Mouse (Mus musculus): ENCODE measurements around the gene Degs2.
A peak's percentile ranks its signal among the peaks of the same experiment; 100 is the strongest.
"Not testable (repeated sequence)": the region's sequence is repeated elsewhere in the genome, so short reads cannot be mapped to it uniquely, and the experiment has no call there.

Gene Degs2

GRCm38 (mm10) chr12:108702185-108702584 lies at the start of gene Degs2:
TSS of gene Degs2 (minus strand) at chr12:108702315.
- DNase-seq, result peak; percentile 71

- no peak for DNase-seq
Observed at GRCm38 (mm10) chr12:108751790-108752189, 49.7 kb upstream of the Degs2 start.

DNA sequence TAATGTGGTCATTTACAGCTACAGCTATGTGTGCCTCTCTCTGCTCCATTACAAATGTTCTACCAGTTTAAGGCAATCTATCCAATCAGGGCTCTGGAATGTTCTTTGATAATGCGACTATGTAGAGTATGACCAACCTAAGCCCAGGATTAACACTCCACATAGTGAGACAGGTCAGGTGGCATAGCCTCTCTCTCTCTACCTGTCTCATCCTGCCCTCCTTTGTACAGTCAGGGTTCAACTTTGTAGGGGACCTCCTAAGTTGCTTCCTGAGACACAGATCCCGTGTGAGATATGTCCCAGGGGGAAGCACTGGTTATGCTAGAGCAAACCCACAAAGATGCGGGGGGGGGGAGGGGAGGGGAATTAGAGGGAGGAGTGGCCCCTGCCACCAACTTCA lies 48.1 kb upstream of the Degs2 start:
- no peak for DNase-seq

- no peak for DNase-seq
Observed at GRCm38 (mm10) chr12:108749454-108749853, 47.3 kb upstream of the Degs2 start.

DNA sequence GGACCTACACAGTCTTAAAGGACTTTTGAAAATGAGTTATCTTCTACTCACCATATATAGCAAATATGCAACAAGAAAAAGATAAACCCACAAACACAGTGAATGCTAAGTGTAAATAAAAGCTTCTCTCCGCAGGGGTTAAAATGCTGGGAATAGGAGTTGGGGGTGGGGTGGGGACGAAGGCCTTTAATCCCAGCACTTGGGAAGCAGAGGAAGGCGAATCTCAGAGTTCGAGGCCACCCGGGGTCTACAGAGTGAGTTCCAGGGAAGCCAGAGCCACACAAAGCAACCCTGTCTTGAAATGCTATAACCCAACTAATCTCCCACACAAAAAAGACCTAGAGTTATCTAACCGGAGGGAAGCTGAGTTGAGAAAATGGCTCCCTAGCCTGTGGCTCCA lies 46.9 kb upstream of the Degs2 start:
- no peak for DNase-seq

GRCm38 (mm10) chr12:108745990-108746389 lies 43.9 kb upstream of the Degs2 start:
- no peak for DNase-seq

GRCm38 (mm10) chr12:108742241-108742640 lies 40.1 kb upstream of the Degs2 start:
- DNase-seq, result no peak

- no peak for DNase-seq
Observed at GRCm38 (mm10) chr12:108741472-108741871, 39.4 kb upstream of the Degs2 start.

DNA sequence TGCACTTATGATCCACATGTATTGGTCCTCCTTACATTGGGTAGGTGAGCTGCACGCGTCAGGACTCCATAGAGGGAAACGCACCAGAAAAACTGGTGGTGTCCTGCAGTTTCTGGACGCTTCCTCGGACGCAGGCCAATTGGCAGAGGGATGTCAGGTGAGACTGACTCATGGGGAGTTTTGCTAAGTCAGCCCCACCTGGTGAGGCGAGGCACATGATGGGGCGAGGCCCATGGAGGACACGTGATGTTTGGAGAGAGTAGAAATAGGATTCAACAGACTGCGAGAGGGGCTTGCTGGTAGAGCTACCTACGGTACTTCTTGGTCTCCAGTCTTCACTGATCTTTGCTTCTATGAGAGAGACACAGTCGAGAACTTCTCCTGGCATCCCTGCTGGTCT lies 36.6 kb upstream of the Degs2 start:
- no peak for DNase-seq

GRCm38 (mm10) chr12:108737838-108738237 lies 35.7 kb upstream of the Degs2 start:
- no peak for DNase-seq

DNA sequence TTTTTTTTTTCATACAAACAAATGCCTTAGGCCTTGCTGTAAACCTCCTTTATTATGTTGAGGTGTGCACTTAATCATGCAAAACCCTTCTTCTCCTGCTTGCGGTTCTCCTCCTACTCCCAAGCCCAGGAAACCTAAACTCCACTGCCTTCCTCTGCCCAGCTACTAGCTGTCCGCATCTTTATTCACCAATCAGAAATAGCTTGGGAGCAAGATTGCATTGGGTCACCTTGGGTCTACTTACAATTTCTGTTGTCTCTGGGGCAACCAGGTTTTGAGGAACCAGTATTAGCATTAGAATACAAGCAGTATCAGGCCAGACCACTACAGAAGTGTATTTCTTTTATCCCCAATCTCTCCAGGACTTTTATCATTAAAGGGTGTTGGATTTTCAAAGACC lies 32.3 kb upstream of the Degs2 start:
- DNase-seq, result no peak

DNA sequence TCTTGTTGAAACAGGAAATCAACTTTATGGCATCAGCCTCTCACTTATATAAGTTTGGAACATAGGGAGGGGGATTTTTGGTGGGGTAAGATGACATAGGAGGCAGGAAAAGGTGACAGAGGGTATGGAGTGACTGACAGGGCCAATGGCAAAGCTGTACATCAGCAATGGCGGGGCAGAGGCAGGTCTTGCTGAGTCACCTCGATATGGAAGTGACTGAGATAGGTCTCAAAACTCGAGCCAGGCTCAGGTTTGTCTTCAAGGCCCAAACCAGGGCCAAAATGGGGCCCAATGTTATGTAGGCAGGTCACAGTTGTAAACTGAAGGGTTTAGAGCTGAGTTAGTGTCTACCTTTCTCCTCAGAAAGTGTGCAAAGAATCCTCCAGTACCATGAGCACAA lies 21.7 kb upstream of the Degs2 start:
- DNase-seq, result no peak

DNA sequence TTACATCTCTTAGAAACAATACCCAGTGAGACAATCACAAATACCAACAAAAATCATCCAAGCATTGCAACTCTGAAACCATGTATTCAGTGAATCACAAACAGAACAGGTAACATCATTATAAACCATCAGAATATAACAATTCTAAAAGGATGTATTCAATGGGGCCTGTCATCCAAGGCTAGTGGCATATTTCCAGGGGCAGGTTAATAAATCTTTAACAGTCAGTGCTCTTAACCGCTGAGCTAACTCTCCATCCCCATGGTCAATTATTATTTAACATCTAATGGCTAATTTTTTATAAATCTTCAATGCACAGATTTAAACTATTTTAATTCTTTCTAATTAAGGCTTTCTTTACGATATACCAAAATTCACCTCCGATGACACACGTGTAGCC lies 20.3 kb upstream of the Degs2 start:
- no peak for DNase-seq

DNA sequence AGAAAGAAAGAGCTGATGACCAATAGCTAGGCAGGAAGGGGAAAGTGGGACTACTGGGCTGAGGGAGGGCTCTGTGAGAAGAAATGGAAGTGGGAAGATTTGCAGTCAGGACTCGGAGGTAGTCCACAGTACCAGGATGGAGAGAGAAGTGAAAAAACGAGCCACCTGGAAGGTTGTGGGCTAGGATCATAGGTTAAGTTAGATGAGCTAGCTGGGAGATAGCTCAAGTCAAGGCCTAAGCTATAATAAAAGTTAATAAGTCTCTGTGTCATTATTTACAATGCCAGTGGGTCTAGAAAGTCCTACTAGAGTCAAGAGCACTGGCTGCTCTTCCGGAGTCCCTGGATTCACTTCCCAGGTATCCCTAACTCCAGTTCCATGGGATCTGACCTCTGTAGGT lies 16.4 kb upstream of the Degs2 start:
- DNase-seq, result no peak

DNA sequence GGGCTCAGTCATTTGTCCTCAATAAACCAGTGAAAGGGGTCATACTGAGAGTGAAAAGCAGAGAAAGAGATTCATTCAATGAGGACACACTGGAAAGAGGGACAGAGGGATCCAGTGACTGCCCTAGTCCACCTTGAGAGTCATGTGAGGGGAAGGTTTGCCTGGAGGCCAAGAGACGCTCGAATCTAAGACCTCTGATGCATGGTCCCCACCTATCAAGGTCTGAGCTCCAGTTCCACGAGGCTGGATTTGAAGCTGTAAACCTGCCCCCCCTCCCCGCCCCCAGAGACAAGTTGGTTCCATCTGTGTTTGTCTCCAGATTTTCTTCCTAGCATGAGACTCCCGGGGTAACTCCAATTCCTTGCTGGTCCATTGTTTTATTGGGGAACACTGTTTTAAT lies 13.7 kb upstream of the Degs2 start:
- DNase-seq, result no peak

- DNase-seq, result not testable (repeated sequence)
Observed at GRCm38 (mm10) chr12:108713972-108714371, 11.9 kb upstream of the Degs2 start.

DNA sequence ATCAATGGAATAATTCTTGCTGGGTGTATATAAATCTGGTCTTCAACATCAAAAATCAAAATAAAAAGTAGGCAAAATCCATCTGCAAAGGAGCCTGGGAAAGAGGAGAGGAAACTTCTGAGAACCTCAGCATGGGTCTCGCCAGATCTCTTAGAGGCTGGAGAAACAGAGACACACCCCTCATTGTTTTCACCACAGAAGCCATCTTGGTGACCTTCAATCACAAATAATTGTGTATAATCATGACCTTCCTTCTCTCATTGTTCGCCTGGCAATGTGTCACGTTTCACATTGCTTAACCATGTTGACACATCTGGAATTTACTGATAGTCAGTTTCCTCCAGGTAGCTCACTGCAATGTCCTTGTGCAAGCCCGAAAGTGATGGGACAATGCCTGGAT lies 10.4 kb upstream of the Degs2 start:
- DNase-seq, result no peak

GRCm38 (mm10) chr12:108710861-108711615 lies 8.9 kb upstream of the Degs2 start:
- no peak for DNase-seq

- DNase-seq, result no peak
Observed at GRCm38 (mm10) chr12:108709964-108710765, 8.1 kb upstream of the Degs2 start.

DNA sequence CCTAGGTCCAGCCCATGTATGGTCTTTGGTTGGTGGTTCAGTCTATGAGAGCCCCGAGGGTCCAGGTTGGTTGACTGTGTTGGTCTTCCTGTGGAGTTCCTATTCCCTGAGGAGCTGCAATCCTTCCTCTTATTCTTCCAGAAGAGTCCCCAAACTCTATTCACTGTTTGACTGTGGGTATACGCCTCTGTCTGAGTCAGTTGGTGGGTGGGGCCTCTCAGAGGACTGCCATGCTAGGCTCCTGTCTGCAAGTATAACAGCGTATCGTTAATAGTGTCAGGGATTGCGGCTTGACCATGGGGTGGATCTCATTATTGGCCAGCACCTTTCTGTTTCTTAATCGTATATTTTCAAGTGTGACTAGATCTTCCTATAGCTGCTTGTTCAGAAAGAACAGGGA lies 7.3 kb upstream of the Degs2 start:
- DNase-seq, result no peak

DNA sequence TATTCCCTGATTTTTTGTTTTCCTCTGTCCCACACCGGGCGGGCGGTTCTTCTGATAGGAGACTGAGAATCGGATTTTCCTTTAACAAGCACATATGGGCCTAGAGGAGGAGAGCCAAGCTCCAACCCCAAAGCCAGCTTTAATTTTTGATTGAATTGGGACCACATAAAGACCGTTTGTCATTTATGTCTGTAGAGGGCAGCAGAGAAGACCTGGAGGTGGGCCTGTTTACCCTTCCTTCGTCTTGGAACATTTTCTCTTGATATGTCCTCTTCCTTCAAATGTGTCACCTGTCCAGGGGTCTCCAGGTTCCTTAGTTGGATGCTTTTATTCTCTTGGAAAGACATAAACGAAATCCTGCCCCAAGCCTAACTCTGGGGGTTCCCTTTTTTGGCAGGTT lies 4.0 kb upstream of the Degs2 start:
- DNase-seq, result no peak

DNA sequence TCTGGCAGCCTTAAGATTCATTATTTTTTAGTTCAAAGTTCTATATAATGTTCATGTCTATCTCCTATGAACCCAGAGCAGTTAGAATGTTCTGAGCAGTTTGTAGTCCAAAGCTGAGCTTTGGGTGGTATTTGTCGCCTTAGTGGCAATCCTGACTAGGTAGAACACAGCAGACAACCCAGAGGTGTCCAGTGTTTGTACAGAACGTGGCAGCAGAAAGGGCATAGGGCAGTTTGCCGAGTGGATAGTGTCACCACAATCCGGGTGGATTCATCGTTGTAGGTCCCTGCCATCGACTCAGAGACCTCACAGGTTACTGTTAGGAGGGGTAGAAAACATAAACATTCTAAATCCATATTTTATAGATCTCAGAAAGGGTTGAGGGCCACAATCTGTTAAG lies 3.4 kb upstream of the Degs2 start:
- no peak for DNase-seq

GRCm38 (mm10) chr12:108701221-108701620 lies 894 bp downstream of the Degs2 start:
- DNase-seq, result peak; percentile 66

GRCm38 (mm10) chr12:108700037-108700436 lies 2.1 kb downstream of the Degs2 start:
- no peak for DNase-seq

Measured in thymus, postnatal 4 days (tissue).